Mouse (Mus musculus) embryo, embryonic 11.5 days (tissue): Measurements from ENCODE around the gene Akip1.

Experiments
- DNase-seq: peaks from one replicate; pipeline ENCODE4 v3.0.0-alpha.2; 2012; ENCODE audit warnings: low read depth, low spot score

The Akip1 gene

DNA sequence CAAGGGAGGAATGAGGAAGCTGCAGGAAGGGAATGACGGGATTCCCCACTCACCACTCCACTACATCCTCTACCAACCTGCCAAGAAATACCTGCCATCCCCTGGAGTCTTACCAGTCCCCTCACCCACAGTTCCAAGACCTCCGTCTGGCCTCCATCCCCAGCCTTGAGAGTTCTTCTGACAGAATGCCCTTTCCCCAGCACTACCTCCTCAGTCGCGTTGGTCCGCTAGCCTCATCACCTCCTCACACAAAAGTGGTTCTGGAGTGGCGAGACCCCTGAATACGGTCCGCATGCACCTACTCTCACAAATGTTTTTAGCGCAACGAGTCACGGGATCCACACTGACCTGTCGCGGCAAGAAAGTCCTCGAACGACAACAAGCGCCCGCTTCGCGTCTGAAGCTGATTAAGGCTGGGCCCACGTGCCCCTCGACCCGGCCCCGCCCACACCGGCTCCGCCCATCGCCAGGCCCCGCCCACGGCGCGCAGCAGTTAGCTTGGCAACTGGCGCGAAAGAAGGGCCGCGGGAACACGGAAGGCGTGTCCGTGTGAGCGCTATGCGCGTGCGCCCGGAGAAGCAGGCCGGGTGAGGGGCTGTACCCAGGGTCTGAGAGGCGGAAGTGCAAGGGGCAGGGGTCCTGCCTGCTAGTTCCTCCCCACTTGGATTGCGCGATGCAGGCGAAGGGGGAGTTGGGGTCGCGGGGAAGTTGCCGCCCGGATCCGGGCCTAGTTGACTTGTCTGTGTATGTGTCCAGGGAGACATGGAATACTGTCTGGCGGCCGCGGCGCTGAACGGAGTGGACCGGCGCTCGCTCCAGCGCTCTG is at the start of gene Akip1, which contains the start of gene St5:
TSS of gene Akip1 (plus strand) at position 501 of the 826 bp plus-strand sequence.
TSS of gene St5 (minus strand) at position 416 of the 826 bp plus-strand sequence.
- peak; percentile 93 for DNase-seq

DNA sequence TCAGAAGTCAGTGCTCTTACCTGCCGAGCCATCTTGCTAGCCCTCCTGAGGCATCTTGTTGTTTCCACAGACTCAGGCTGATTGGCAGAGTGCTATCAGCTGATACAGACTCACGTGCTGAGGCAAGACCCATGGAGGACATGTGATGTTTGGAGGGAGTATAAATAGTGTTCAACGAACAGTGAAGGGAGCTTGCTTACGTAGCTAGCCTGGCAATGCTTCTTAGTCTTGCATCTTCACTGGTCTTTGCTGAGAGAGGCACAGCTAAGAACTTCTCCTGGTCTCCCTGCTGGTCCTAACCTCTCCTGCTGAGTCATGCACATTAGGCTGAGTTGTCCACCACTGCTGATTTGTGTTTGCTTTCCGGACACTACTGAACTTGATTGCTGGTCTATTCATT is 48.6 kb upstream of the Akip1 start:
- DNase-seq = no peak

DNA sequence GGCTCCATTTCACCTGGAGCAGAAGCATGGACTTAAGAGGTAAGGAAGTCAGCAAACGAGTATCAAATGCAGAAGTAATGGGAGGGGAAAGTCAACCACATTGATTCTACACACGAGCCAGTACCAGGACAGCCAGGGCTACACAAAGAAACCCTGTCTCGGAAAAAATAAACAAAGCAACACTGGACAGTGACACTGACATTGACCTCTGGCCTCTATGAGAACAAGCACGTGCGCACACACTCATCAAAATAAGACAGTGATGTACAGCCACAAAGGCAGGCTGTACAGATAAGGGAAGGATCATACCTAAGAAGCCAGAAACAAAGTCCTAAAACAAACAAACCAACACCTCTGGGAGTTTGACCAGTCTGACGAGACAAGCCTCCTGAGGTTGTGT is 45.6 kb upstream of the Akip1 start:
- DNase-seq = no peak

DNA sequence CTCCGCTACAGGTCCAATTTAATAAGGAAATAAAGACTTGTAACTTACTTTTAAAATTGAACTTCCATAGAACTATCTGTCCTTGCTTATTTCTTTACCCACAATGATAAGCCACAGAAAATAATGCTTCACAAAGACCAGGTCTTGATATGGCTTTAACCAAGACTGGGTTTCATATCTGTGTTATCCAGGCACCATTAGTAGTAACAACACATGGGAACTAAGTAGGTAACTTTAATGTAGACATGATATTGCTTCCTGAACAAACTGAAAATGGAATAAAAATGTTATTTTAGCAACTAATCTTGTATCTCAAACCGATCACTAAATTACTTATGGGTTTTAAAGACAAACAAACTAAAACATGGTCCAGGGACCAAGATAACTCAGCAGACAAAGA is 44.2 kb upstream of the Akip1 start:
- DNase-seq = no peak

DNA sequence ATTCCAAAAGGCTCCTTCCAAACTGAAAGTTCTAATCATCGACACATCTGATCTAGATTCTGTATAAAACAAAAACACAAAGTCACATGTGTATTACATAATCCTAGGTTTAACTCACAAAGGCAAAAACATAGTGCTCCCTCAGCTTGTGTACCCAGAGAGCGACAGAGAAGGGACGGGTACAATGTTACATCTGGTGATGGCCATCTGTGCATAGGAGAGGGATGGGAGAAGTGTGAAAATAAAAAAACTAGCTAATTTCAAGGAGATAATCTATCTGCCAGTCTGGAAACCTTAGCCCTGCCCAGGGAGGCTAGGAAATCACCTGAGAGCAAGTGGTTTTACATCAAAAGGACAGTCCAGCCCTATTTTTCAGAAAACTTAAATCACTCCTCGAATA is 40.9 kb upstream of the Akip1 start:
- no peak for DNase-seq

DNA sequence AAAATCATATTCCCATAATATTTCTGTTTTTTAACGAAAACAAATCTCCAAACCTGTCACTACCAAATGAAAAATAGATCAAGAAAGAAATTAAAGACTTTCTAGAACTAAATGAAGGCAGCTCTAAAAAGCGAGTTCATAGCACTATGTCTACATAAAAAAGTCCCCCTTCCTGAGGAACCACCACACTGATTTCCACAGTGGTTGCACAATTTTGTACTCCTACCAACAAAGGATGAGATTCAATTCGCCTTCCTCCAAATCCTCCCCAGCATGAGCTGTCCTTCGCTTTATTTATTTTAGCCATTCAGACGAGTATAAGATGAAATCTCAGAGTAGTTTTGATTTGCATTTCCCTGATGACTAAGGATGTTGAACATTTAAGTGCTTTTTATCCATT is 36.8 kb upstream of the Akip1 start:
- no peak for DNase-seq

DNA sequence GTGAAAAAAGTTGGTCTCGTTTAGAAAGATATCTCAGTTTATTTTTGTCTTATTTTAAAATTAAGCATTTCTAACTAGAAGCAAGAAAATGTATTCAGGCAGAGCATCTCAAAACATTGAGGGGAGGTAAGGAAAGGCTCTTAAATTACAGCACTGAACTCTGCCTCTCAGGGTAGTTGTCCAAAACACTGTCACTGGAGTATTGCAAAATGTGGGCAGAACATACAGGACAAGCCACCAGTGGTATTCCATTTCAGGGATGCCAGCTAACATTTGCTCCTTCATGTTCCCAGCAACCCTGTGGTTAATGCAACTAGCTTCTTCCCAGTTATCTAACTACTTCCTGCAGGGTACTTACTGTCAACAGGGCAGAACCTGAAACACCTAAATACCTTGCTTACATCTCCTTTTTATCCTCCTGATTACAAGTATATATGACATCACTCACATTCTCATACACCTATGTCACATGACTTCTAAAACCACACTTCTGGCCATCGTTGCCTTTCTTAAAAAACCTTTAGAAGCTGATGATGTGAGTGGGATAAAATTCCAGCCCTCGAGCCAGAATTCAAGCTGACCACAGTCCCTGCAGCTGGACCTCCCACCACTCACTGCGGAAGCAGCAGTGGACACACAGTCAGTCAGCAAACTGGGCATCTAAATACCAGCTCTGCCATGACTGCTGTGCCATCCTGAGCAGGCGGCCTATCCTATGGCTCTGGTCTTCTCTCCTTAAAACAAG is 33.9 kb upstream of the Akip1 start:
- DNase-seq = no peak

DNA sequence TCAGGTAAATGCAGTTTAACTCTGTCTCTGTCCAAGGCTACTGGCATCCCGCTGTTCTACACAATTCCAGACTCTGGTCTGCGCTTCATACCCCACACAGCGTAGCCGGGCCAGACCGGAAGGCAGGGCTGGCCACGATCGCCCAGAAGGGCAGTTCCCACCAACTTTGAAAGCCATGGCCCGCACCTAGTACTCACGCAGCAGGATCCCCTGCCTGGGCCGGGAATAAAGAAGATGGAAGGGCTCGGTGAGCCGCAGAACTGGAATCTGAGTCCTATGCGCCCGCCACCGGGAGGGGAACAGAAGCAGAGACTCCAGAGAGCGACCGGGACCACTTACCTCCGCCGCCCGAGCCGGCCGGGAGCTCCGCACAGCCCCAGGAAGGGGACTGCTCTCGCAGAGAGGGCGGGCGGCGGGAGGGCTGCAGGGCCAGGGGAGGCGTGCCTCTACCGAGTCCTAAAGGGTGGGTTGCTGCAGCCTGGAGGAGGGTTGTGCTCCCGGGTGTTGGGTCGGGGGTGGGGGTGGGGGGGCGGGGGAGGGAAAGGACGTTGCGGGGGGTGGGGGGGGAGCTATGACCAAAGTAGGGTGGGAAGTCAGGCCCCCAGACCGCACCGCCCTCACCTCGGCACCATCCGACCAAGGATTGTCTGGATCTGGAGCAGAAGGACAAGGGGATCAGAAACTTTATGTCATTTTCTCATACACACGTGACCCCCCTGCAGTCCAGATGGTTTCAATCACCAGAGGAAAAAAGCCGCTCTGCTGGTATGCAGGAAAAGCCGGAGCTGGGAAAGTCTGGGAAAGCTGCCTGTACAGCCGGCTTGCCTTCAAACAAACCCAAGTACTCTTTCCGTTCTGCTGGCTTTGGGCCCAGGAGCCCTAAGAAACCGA is 31.7 kb upstream of the Akip1 start:
- peak; percentile 75 for DNase-seq

DNA sequence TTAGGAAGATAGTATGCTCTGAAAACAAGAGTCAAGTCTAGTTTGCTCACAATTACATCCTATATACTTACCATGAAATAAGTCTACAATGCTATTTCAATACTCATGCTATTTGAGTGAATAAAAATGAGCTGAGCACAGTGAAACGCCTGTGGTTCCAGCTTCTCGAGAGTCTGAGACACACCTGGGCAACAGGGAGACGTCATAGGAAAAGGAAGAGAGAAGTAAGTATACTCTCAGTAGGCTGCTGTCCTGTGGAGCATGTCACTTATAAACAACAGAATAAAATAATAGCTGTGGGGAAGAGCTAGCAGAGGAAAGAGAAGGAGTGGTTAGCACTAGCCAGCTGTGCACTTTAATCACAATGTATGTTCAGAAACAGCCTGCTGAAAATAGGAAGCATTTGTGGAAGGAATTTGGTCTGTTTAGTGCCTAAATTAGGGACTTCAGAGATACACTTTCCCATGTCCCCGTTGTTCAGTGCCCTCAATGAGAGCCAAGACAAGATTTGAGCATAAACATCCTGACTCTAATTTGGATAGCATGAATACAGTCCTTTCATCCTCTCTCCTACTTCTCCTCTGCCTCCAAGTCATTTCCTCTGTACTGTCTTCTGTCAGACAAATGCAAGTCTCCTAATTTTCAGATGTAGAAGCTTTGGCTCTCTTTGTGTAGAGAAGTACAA is 28.4 kb upstream of the Akip1 start:
- DNase-seq = no peak

DNA sequence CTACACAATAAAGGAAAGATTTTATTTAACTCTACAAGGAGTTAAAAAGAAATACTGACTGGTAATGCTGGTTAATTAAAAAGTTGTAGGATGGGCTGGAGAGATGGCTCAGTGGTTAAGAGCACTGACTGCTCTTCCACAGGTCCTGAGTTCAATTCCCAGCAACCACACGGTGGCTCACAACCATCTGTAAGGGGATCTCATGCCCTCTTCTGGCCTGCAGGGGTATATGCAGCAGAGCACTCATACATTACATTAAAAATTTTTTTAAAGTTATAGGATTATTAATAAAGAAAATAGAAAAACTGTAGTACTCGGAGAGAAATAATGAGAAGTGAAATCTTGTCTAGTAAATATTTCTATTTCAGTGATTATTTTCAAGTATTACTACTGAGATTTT is 23.2 kb upstream of the Akip1 start:
- no peak for DNase-seq

DNA sequence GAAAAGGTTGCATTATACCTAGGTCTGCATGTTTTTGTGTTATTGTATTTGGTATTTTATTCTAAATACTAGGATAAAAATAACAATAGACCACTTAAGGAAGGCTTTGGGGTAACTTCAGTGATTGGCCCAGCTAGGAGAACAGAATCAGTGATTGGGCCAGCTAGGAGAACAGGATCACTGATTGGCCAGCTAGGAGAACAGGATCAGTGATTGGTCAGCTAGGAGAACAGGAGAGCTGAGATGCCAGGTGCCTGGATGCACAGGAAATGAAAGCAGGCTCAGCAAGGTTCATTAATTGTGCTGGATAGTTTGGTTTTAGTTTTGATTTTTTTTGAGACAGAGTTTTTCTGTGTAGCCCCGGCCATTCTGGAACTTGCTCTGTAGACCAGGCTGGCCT is 22.6 kb upstream of the Akip1 start:
- no peak for DNase-seq

DNA sequence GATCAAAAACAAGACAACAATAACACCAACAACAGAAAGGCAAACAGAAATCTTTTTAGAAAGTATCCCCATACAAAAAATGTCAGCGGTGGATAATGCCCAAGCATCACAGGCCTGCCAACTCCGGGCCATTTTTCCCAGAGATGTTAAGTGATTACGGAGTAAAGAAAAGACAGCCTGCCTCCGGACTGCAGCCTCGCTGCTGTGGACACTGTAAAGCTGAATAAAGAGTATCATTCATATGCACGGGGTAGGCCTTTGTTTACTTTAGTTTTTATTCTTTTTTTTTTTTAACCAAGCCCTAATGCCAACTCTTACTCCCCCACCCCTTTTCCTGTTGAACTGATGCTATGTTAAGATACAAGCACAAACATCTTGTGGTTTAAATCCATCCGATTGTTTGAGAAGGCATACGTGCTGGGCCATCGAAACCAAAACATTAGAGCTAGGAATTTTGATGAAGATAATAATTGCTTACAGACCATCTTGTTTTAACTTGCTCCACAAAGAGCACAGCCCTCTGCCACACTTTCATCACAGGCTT is 16.8 kb upstream of the Akip1 start:
- DNase-seq = no peak

DNA sequence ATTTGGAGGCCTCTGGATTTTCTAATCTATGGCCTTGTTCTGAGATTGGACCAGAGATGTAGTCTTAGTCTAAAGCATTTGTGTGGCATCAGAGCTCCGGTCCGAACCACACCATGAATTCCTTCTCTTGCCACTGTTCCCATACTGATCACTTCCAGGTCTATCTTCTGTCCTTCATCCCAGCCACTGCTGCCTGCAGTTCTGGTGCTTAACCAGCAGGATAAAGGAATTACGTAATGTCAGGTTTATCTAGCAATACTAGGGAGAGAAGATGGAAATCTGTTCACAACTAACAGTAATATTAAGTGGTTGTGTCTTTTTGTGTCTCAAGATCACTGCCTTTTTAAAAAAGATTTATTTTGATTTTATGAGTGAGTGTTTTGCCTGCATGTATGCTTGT is 13.4 kb upstream of the Akip1 start:
- DNase-seq = no peak

DNA sequence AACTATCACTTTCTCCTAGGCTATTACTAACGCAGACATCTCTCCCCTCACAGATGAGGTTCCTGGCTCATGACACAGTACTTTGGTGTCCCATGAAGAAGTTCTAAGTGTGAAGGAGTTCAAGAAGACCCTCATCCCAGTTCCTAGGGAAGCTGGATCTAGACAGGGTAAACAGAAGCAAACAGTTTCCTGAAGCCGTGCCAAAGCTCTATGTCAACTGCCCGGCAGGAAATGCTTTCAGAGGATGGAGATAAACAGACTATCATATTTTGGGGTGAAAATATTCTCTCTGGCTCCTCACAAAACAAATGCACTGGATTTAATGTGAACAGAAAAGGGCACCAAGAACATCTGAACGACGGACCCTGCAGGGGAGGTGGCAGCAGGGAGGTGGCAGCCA is 12.5 kb upstream of the Akip1 start:
- DNase-seq = no peak

DNA sequence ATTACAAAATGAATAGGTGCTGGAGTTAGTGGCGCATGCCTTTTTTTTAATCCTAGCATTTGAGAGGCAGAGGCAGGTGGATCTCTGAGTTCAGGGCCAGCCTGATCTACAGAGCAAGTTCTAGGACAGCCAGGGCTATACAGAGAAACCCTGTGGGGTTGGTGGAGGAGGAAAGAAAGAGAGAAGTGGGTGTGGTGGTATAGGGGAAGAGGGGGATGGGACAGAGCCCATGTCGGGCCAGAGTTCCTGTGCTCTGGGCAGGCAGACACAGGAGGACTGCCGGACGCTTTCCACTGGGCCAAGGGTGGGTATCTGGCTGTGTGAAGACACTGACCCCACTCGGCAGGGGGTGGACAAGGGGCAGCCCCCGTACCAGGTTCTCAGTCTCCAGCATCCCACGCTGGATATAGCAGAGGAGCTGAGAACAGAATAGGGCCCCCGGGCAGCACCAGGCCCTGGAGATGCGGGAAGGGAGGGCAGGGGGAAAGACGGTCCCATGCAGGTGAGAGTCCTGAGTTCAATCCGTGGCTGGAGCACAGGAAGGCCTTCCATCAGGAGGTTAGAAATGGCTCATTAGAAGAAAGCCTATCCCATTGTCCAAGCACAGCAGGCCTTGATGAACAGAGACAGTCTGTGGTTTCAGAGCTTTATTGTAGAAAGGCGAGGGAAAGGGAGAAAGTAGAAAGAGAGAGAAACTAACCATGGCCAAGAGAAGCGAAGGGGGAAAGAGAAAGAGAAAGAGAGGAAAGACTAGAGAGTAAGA is 8.7 kb upstream of the Akip1 start:
- no peak for DNase-seq

DNA sequence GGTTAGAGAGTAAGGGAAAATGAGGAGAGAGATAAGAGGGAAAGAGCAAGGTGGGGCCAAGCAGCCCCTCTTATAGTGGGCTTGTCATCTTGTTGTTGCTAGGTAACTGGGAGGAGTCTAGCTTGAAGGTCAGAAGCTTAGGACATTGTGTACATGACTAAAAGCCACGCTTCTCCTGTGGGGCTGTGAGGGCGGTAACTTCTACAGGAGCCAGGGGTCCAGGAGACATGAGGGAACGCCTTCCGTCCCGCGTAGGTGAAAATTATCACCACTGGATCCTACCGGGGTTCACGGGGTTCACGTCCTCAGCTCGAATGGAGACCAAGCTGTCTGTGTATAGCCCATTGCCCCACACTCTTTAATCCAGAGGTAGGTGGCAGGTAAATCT is 8.2 kb upstream of the Akip1 start:
- DNase-seq = no peak

DNA sequence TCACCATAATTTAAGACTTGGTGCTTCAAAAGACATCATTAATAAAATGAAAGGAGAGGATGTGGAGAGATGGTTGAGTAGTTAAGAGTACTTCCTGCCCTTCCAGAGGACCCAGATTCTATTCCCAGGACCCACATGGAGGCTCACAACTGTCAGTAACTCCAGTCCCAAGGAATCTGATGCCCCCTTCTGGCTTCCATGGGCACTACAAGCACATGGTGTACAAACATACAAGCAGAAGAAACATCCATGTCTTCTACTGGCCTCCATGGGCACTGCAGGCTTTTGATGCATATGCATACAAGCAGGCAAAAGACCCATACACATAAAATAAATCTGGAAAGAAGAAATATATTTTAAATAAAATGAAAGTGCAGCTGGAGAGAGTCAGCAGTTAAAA is 3.3 kb upstream of the Akip1 start:
- no peak for DNase-seq

DNA sequence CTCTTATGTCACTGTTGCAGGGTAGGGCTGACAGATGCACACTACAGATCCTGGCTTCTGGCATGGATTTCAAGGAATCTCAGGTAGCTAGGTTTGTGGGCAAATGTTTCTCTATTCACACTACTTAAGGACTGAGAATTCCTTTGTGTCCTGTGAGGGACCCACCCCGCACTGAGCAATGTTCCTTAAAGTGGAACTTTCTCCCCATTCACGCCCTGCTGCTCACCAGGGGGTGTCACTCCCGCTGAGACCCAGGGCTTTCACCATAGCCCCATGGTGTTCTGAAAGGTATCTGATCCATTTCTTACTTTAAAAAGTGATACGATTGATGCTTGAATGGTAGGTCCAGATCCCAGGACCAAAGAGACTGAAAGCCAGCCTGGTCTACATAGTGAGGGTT is 769 bp upstream of the Akip1 start:
- no peak for DNase-seq

DNA sequence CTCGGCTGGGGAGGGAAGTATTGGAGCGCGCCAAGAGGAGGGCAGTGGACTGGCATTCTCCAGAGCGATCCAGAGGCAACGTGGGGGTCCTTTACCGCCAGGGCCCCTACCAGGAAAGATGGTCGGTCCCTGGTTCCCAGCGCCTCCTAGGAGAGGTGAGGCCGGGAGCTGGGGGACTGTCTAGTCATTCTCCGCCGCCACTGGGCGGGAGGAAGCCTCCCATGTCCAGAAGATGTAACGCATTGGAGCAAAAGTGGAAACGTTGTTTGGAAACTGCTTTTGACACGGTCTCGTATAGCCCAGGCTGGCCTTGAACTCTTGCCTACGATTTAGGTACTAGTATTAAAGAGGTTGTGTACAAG is 507 bp downstream of the Akip1 start:
- no peak for DNase-seq

DNA sequence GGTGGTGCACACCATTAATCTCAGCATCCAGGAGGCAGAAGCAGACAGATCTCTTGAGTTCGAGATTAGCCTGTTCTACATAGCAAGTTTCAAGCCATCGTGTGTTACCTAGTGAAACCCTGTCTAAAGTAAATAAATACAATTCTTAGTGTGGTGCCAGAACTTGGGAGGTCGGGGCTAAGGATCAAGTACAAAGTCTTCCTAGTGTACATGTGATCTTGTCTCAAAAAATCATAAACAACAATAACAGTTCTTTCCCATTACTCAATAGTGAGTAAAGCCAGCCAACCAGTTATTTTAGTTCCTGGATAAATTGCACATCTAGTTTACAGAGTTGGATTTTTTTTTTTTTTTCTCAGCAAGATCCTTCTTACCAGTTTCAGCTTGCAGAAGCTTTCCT is 971 bp downstream of the Akip1 start:
- no peak for DNase-seq
